Mouse (Mus musculus) heart, adult 2 months (tissue): ENCODE measurements around the gene Tdg.

Source experiments
- CTCF ChIP-seq: fragments of 200-600 bp; IDR thresholded peaks from 2 replicates; pipeline ENCODE4 v1.8.1; 2022; ENCODE audit warnings: antibody characterized with exemption, mild to moderate bottlenecking, moderate library complexity
- EP300 ChIP-seq: fragments of 200-500 bp; IDR thresholded peaks from 2 replicates; pipeline ENCODE4 v1.6.1; 2011; ENCODE audit warnings: low read depth, low read length, control low read depth; ENCODE audit not compliant: insufficient read depth

GRCm38 (mm10) chr10:82685440-82685839, 55.8 kb downstream of the Tdg start:
- TF ChIP-seq EP300 = no peak
- no peak for TF ChIP-seq CTCF
